Mouse (Mus musculus) liver, postnatal 0 days (tissue): ENCODE results near the gene Kif28. TPM values are rescaled to one million over a fixed set of nuclear protein-coding genes. Genes with fewer than 3 reads are reported as not detected.

Source experiments
- ATAC-seq: fragments of 200-750 bp; cut with Nextera tagmentation; 2 replicates; pipeline ENCODE4 v1.8.0; 2017; ENCODE audit warnings: mild to moderate bottlenecking, moderate library complexity
- DNase-seq: peaks from one replicate; pipeline ENCODE4 v3.0.0-alpha.2; 2016
- H3K27ac ChIP-seq: fragments of 300-500 bp; sonication (generic); 2 replicates; pipeline ENCODE4 v1.5.1; 2014; ENCODE audit warnings: antibody characterized with exemption, moderate library complexity, mild to moderate bottlenecking, low read depth
- H3K27me3 ChIP-seq: fragments of 300-500 bp; sonication (generic); 2 replicates; pipeline ENCODE4 v1.6.1; 2014; ENCODE audit warnings: low read length, control low read depth, mixed read lengths; ENCODE audit not compliant: insufficient read depth
- H3K36me3 ChIP-seq: fragments of 300-500 bp; sonication (generic); replicated peaks from 2 replicates; pipeline ENCODE4 v1.6.1; 2014; ENCODE audit warnings: mild to moderate bottlenecking, control low read depth, low read length, moderate library complexity, mixed read lengths; ENCODE audit not compliant: insufficient read depth
- H3K4me1 ChIP-seq: fragments of 300-500 bp; sonication (generic); 2 replicates; pipeline ENCODE4 v1.6.1; 2014; ENCODE audit warnings: antibody characterized with exemption, mild to moderate bottlenecking, control low read depth; ENCODE audit not compliant: insufficient read depth
- H3K4me2 ChIP-seq: fragments of 300-500 bp; sonication (generic); 2 replicates; pipeline ENCODE4 v1.6.1; 2014; ENCODE audit warnings: low read depth, mild to moderate bottlenecking, low read length, moderate library complexity, mixed read lengths
- H3K4me3 ChIP-seq: fragments of 300-500 bp; sonication (generic); 2 replicates; pipeline ENCODE4 v1.5.1; 2014; ENCODE audit warnings: low read depth, low read length
- H3K9ac ChIP-seq: fragments of 300-500 bp; sonication (generic); replicated peaks from 2 replicates; pipeline ENCODE4 v1.6.1; 2014; ENCODE audit warnings: mild to moderate bottlenecking, moderate library complexity
- H3K9me3 ChIP-seq: fragments of 300-500 bp; sonication (generic); 2 replicates; pipeline ENCODE4 v1.6.1; 2016; ENCODE audit warnings: mild to moderate bottlenecking, control low read depth, low read length, mixed read lengths
- CTCF ChIP-seq: sonication (generic); IDR thresholded peaks from 2 replicates; pipeline ENCODE4 v1.5.1; 2016; ENCODE audit warnings: antibody characterized with exemption, low read depth
- EP300 ChIP-seq: IDR thresholded peaks from 2 replicates; pipeline ENCODE4 v1.6.1; 2016; ENCODE audit warnings: antibody characterized with exemption, low read depth, mild to moderate bottlenecking
- WGBS: fragments of 180-500 bp; shearing (Covaris S2); extraction: QIAGEN DNeasy Blood & Tissue Kit; methylation state at CpG from one replicate; pipeline ENCODE4 v1.1.7; 2014; ENCODE audit not compliant: insufficient replicate concordance; 5-methylcytosine and 5-hydroxymethylcytosine counted together
- polyA plus RNA-seq: library from polyadenylated mRNA; unstranded; fragments of >200 nt; fragmentation: Nextera tagmentation; extraction: Ambion mirVana; gene quantifications from 2 replicates; pipeline ENCODE4 v1.2.1, GENCODE M21; 2015

Kif28 gene
- polyA plus RNA-seq, 1 experiment from 2014 or later, result not detected

DNA sequence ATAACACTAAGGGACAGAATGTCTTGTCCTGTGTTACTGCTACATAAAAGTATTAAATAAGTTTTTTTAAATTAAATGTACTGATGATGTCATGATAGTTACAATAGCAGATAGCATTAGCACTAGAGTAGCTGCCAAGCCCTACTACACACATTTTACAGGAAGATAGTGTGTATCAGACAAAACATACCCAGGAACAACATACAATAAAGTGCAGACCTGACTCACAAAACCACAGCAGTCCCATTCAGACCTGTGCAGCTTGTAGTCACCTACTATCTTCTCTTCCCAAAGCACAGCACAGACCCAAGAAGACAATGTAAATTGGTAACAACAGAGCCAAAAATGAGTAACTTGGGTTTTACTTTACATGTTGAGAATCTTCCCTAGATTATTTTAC lies 11.4 kb upstream of the Kif28 start:
- Histone ChIP-seq H3K36me3 (peaks cover 82% of the 10 kb centered on the region), H3K4me3 (no peak overlapping the region), H3K27me3 (no peaks in the 10 kb centered on the region), H3K27ac (no peak overlapping the region), H3K9ac (no peak overlapping the region), H3K4me2 (no peak overlapping the region), H3K4me1 (no peaks in the 10 kb centered on the region), H3K9me3 (no peaks in the 10 kb centered on the region)
- TF ChIP-seq EP300 (no peak), CTCF (no peak)
- no peak for DNase-seq
- no peak for ATAC-seq

DNA sequence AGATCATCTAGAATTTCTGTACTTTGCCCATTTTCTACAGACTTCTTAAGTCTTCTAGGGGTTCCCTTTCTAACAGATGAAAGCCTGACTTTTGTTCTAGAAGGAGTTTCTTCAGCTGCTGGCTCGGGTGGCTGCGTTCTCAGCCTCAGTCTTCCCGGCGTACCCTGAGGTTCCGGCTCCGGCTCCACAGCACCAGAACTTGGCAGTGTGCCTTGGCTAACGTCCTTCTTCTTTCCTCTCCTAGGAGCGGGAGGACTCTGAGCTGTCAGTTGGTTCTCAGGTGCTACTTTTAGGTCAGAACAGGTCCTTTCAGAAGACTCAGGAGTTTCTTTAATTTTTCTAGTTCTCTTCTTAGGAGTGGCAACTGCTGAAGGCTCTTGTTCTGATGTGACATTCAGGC lies 7.9 kb upstream of the Kif28 start:
- H3K4me2 ChIP-seq, result no peak overlapping the region
- no peaks in the 10 kb centered on the region for H3K9me3 ChIP-seq
- H3K36me3 ChIP-seq, result peaks cover 82% of the 10 kb centered on the region
- no peaks in the 10 kb centered on the region for H3K4me1 ChIP-seq
- H3K27ac ChIP-seq, result no peak overlapping the region
- no peak overlapping the region for H3K4me3 ChIP-seq
- DNase-seq (no peak), ATAC-seq (no peak)
- H3K9ac ChIP-seq, result no peak overlapping the region
- WGBS, result 89% methylated on average over 8 of the region's 8 CpGs
- no peak for TF ChIP-seq EP300
- TF ChIP-seq CTCF, result no peak
- H3K27me3 ChIP-seq, result no peaks in the 10 kb centered on the region

DNA sequence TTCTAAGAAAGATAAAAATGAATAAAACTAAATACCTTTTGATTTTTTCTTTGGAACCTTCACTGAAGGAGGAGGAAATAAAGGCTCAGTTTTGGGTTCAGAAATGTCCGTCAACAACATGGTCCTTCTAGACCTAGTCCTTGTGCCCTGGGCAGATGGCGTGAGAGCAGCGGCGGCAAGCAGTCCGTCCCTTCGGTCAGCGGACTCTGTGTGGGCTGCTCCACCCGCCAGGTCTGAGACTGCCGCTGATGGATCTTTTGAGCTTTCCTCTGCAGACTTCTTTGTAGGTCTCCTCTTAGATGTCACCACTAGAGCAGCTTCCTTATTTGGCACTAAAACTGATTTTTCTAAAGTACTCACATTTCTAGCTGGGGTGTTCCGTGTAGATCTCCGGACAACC lies 7.2 kb upstream of the Kif28 start:
- Histone ChIP-seq H3K9me3 (no peaks in the 10 kb centered on the region), H3K36me3 (peaks cover 83% of the 10 kb centered on the region), H3K4me3 (no peak overlapping the region), H3K27ac (no peak overlapping the region), H3K4me2 (no peak overlapping the region), H3K4me1 (no peaks in the 10 kb centered on the region), H3K9ac (no peak overlapping the region), H3K27me3 (no peaks in the 10 kb centered on the region)
- no peak for TF ChIP-seq CTCF
- TF ChIP-seq EP300, result no peak
- WGBS, result 94% methylated on average over 11 of the region's 11 CpGs
- DNase-seq (no peak), ATAC-seq (no peak)

DNA sequence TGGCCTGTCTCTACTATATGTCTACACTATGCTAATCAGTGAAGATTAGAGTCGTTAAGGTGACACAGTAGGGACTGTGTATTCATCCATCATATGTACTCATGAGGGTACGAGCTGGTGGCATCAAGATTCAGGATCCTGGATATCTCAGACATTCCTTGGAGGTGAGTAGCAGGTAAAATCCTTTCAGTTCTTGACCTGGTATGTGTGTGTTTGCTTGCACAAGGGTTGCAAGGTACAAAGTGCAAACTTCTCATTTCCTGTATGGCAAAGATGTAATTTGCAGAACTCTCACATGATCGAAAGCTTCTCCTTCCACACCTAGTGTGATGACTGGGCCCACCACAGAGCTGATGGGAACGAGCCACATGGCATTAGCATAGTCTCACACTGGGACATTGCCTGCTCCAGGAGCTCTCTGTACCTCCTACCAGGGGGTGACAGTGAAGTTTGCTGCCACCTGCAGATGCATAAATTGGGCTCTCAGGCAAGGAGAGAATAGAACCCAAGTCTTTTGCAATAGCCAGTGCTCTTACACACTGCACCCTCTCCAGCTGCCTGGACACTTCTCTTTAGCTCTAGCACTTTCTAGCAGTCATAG lies 1.4 kb downstream of the Kif28 start:
- no peak for DNase-seq
- H3K4me2 ChIP-seq, result no peak overlapping the region
- WGBS, result 71% methylated on average over 4 of the region's 4 CpGs
- no peak overlapping the region for H3K27ac ChIP-seq
- H3K9ac ChIP-seq, result no peak overlapping the region
- H3K9me3 ChIP-seq, result no peaks in the 10 kb centered on the region
- no peak overlapping the region for H3K4me3 ChIP-seq
- ATAC-seq, result peak; percentile 57; the same call in 1 of the 2 replicates
- TF ChIP-seq CTCF, result no peak
- TF ChIP-seq EP300, result no peak
- peaks cover 4% of the 10 kb centered on the region; the same call in 1 of the 2 replicates for H3K4me1 ChIP-seq
- no peaks in the 10 kb centered on the region for H3K27me3 ChIP-seq
- peaks cover 36% of the 10 kb centered on the region for H3K36me3 ChIP-seq

DNA sequence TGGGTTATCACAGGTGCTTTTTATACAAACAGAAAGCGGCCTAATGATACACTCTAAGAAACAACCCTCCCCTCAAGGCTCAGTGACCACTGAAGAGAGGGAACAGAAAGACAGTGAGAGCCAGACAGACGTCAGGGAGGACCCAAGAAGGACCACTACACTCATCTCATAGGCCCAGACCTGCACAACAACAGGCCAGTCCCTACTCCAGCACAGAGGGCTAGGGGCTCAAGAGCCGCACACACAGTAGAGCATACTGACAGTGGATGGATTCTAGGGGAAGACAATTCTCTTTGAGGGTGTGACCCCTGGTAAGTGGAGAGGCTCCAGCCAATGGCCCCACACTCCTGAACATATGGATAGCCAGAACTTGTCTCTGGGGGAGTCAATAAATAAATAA lies 8.6 kb downstream of the Kif28 start:
- Histone ChIP-seq H3K9ac (no peak overlapping the region), H3K27me3 (no peaks in the 10 kb centered on the region), H3K4me2 (no peak overlapping the region), H3K4me1 (no peaks in the 10 kb centered on the region), H3K36me3 (no peaks in the 10 kb centered on the region), H3K4me3 (no peak overlapping the region), H3K9me3 (no peaks in the 10 kb centered on the region), H3K27ac (no peak overlapping the region)
- DNase-seq, result no peak
- WGBS, result 79% methylated on average over 3 of the region's 3 CpGs
- ATAC-seq, result no peak
- TF ChIP-seq EP300, result no peak
- no peak for TF ChIP-seq CTCF

DNA sequence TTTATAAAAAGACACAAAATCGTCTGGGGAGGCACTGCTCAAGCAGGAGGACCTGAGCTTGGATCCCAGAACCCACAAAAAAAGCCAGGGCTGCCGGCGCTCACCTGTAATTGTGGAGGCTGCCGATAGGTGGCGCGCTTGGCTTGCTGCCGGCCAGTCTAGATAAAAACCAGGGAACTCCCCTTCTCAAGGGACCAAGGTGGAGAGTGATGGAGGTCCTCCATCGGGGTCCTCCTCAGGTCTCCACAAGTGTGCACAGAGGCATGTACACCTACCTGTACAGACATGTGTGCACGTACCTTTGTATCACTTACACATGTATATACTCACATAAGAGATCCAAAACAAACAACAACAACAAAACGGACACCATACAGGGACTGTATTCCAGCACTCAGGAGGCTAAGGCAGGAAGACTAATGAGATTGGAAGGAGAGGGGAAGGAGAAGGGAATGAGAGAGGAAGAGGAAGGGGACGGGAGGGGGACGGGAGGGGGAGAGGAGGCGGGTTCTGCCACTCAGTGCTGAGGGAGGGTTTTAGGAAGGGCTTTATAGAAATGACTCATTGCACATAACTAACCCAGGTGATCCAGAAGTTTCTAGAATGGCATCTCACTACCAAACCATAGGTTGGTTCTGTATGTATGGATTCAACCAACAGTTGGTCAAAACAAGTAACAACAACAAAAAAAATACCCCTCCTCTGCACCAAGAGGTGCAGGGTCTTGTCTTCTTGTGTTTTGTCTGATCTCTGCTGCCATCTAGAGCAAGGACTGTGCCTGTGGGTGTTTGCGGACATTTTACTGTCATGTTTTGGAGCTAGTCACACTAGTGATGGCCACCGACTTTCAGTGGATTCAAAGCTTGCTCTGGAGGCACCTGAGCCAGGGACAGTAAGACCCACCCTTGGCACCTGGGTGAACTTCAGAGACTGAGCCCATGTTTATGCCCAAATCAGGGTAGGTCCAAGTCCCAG lies 10.3 kb downstream of the Kif28 start:
- ATAC-seq, result no peak
- 0 out of 2 replicates have a peak overlapping the region, but pooled peaks have one; percentile 27 for H3K4me2 ChIP-seq
- H3K27me3 ChIP-seq, result no peaks in the 10 kb centered on the region
- peak; percentile 73 for DNase-seq
- no peak overlapping the region for H3K9ac ChIP-seq
- WGBS, result 26% methylated on average over 15 of the region's 15 CpGs
- no peaks in the 10 kb centered on the region for H3K9me3 ChIP-seq
- H3K36me3 ChIP-seq, result no peaks in the 10 kb centered on the region
- peak; percentile 89 for TF ChIP-seq CTCF
- no peak for TF ChIP-seq EP300
- H3K27ac ChIP-seq, result no peak overlapping the region
- H3K4me1 ChIP-seq, result no peaks in the 10 kb centered on the region
- no peak overlapping the region for H3K4me3 ChIP-seq
